Comparison of ENCODE assay signal across 8 mouse cellular contexts in the genomic region with DNA sequence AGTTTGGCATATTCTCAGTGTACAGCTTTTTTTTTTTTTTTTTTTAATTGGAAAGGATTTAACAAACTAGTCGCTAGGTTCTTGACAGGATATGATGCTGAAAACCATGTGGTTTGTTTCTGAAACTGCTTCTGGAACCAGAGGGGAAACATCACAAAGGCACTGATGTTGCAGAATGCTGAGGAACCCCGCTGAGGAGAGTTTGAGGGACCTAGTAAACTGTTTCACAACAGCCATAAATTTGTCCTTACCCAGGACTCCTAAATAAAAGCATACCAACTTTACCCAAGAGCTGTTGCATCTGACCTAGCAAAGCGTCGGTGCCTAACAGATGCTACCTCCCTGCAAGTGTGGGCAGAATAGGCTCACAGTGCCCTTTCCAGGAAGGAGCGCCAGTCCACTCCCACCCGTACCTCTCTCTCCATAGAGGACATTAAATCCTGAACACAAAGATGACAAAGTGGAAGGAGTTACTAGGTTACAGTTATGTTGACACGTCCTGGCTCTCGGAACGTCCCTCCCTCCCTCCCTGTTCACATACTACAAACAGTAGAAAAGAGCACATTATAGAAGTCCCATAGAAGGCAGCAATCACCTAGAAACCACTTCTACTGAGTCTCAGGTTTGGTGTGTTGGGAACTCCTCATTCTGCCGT. TPM values are rescaled to one million over a fixed set of nuclear protein-coding genes. Genes with fewer than 3 reads are reported as not detected.
A peak's percentile ranks its signal among the peaks of the same experiment; 100 is the strongest.
DNase-seq lines count a peak whose midpoint lies in the region; ATAC-seq and TF ChIP-seq lines count a peak whose summit lies in the region.

No protein-coding gene starts in this region.

- peak overlapping the region; percentile 92 for H3K27ac ChIP-seq in gastrocnemius, adult 2 months
- H3K27ac ChIP-seq in hindbrain, embryonic 12.5 days, result no peak overlapping the region
- H3K27ac ChIP-seq in midbrain, embryonic 14.5 days (replicated peaks; ENCODE audit: low read depth, low read length), result no peak overlapping the region

- WGBS in hindbrain, embryonic 12.5 days, result 64% methylated on average over 10 of the region's 10 CpGs
- 66% methylated on average over 10 of the region's 10 CpGs for WGBS in midbrain, embryonic 14.5 days

- TF ChIP-seq CTCF in gastrocnemius, adult 2 months (IDR thresholded peaks at IDR 0.05), result no peak
- TF ChIP-seq CTCF in E14TG2a.4 (conservative IDR thresholded peaks at IDR 0.05; ENCODE audit: low read length), result no peak

- no peak overlapping the region for H3K9ac ChIP-seq in hindbrain, embryonic 12.5 days
- H3K9ac ChIP-seq in midbrain, embryonic 14.5 days (replicated peaks; ENCODE audit: low read length), result no peak overlapping the region

- intact Hi-C loops in gastrocnemius, adult 2 months (cut with DNase I), result loop anchor here (5.0 kb wide), 1 partner anchor 78 kb away; no protein-coding TSS in a partner anchor

- H3K27me3 ChIP-seq in E14TG2a.4 (ENCODE audit: insufficient read depth, low read length), result peaks cover 16% of the 10 kb centered on the region
- peaks cover 6% of the 10 kb centered on the region; the same call in 1 of the 2 replicates for H3K27me3 ChIP-seq in hindbrain, embryonic 12.5 days
- no peaks in the 10 kb centered on the region for H3K27me3 ChIP-seq in midbrain, embryonic 14.5 days (ENCODE audit: control insufficient read depth, insufficient read depth, low read length)

- H3K4me3 ChIP-seq in gastrocnemius, adult 2 months, result peak overlapping the region; percentile 96
- H3K4me3 ChIP-seq in E14TG2a.4 (replicated peaks; ENCODE audit: low read length), result peak overlapping the region; percentile 89; the same call in 1 of the 2 replicates
- H3K4me3 ChIP-seq in hindbrain, embryonic 12.5 days, result peak overlapping the region; percentile 88
- 0 out of 2 replicates have a peak overlapping the region, but pooled peaks have one; percentile 72 for H3K4me3 ChIP-seq in midbrain, embryonic 14.5 days (replicated peaks; ENCODE audit: low read depth, low read length)

- no peak for ATAC-seq in hindbrain, embryonic 12.5 days (ENCODE audit: low FRiP score)
- ATAC-seq in midbrain, embryonic 14.5 days (ENCODE audit: low FRiP score, low TSS enrichment), result no peak
- no peak for ATAC-seq in monocyte, adult 5-6 weeks (replicated peaks; ENCODE audit: insufficient number of reproducible peaks, low FRiP score, low TSS enrichment, poor library complexity, severe bottlenecking)

- H3K36me3 ChIP-seq in E14TG2a.4 (ENCODE audit: insufficient read depth, low read length), result no peaks in the 10 kb centered on the region
- no peaks in the 10 kb centered on the region for H3K36me3 ChIP-seq in hindbrain, embryonic 12.5 days
- H3K36me3 ChIP-seq in midbrain, embryonic 14.5 days (ENCODE audit: control insufficient read depth, insufficient read depth, low read length), result no peaks in the 10 kb centered on the region

- no peak for DNase-seq in gastrocnemius, adult 2 months
- no peak for DNase-seq in gastrocnemius, postnatal 4 days (ENCODE audit: low spot score in 2 of 2)
- DNase-seq in midbrain, embryonic 14.5 days, result no peak
- DNase-seq in cerebellum, adult 11-12 months, result no peak
- no peak for DNase-seq in retina, embryonic 14.5 days (ENCODE audit: low spot score)

- peak overlapping the region; percentile 65 for H3K4me2 ChIP-seq in hindbrain, embryonic 12.5 days (replicated peaks)
- H3K4me2 ChIP-seq in midbrain, embryonic 14.5 days (ENCODE audit: low read length), result peak overlapping the region; percentile 77

- no peaks in the 10 kb centered on the region for H3K9me3 ChIP-seq in E14TG2a.4 (ENCODE audit: low read length)
- no peaks in the 10 kb centered on the region for H3K9me3 ChIP-seq in hindbrain, embryonic 12.5 days (replicated peaks)
- H3K9me3 ChIP-seq in midbrain, embryonic 14.5 days (ENCODE audit: control insufficient read depth, low read length), result no peaks in the 10 kb centered on the region

- peaks cover 60% of the 10 kb centered on the region for H3K4me1 ChIP-seq in E14TG2a.4 (replicated peaks; ENCODE audit: low read depth, low read length)
- H3K4me1 ChIP-seq in hindbrain, embryonic 12.5 days, result peaks cover 18% of the 10 kb centered on the region
- H3K4me1 ChIP-seq in midbrain, embryonic 14.5 days (ENCODE audit: control insufficient read depth, insufficient read depth, low read length), result peaks cover 12% of the 10 kb centered on the region; the same call in 1 of the 2 replicates

RNA-seq across cellular contexts. Expression of gene Kremen1, which starts 1.3 kb away (rescaled TPM):
- total RNA-seq in gastrocnemius, adult 2 months (2021), result 10 to 100 TPM; 39.4 to 58.7 TPM
- 100 to 1,000 TPM in 1 of 2 experiments, 10 to 100 TPM in 1; 99.8 to 106 TPM for total RNA-seq in gastrocnemius, postnatal 4 days (2021)
- 17.8 and 18.1 TPM in 2 replicates for polyA plus RNA-seq in hindbrain, embryonic 12.5 days (2016; fragmentation: Nextera tagmentation; extraction: Ambion mirVana)
- polyA plus RNA-seq in midbrain, embryonic 14.5 days (2014; fragmentation: Nextera tagmentation; extraction: Ambion mirVana), result 3.5 and 3.8 TPM in 2 replicates
- total RNA-seq in monocyte, adult 5-6 weeks (2017), result 4.5 to 8.6 TPM (median 5.0 TPM) in 3 replicates
